Mouse (Mus musculus): Measurements from ENCODE around the gene Pom121.

DNA sequence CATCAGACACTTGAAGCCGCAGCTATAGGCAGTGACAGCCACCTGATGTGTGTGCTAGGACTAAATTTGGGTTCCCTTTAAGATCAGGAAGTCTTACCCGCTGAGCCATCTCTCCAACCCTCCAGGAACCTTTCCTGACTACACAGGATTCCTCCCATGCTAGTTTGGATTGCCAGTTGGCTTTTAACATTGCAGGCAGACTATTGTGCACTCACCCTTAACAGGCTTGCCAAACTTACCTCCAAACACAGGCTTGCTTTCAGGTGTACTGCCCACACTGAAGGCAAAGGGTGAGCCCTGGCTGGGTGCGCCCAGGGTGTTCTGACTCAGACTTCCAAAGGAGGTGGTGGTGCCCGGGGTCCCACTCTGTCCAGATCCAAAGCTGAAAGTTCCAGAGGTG is 13.7 kb downstream of the Pom121 start:
- TF ChIP-seq POLR2A (IDR thresholded peaks at IDR 0.05; ENCODE audit: low read depth, low read length) = no peak
- no peak for TF ChIP-seq CTCF (IDR thresholded peaks at IDR 0.05; ENCODE audit: extremely low read depth, insufficient read depth, insufficient read length, insufficient replicate concordance)
